ENCODE assay signal across 8 mouse cellular contexts in genomic region chr19:34289948-34290789, GRCm38 (mm10). TPM values are rescaled to one million over a fixed set of nuclear protein-coding genes. Genes with fewer than 3 reads are reported as not detected.
DNase-seq lines count a peak whose midpoint lies in the region; ATAC-seq and TF ChIP-seq lines count a peak whose summit lies in the region.

Gene Fas, plus strand, starts transcription at chr19:34290666.

- peak within 1 kb of the TSS; percentile 29 for H3K4me3 ChIP-seq in cortical plate, adult 2 months (ENCODE audit: insufficient read depth, low read length)
- H3K4me3 ChIP-seq in limb, embryonic 11.5 days (ENCODE audit: low read depth, low read length): peak within 1 kb of the TSS; percentile 30
- H3K4me3 ChIP-seq in midbrain, embryonic 11.5 days (ENCODE audit: low read depth, low read length): peak within 1 kb of the TSS; percentile 29

- TF ChIP-seq CTCF in Patski (IDR thresholded peaks at IDR 0.05): no peak
- no peak for TF ChIP-seq CTCF in cortical plate, adult 2 months (IDR thresholded peaks at IDR 0.05; ENCODE audit: extremely low read depth, insufficient read depth, low read length)

- POLR2A ChIA-PET in Patski (lab: Charles Lee): interaction anchor here (0.8 kb wide), 1 partner anchor 38 kb away, joined by 4 read pairs; no protein-coding TSS in a partner anchor

- in situ Hi-C loops in Patski (cut with MboI; ENCODE audit: low pct_unique_long_range_greater_than_20kb): loop anchor here (5.0 kb wide), 1 partner anchor 38 kb away; no protein-coding TSS in a partner anchor

- H3K27me3 ChIP-seq in Patski: no peaks in the 10 kb centered on the region
- no peaks in the 10 kb centered on the region for H3K27me3 ChIP-seq in limb, embryonic 11.5 days (ENCODE audit: control insufficient read depth, insufficient read depth, low read length)
- no peaks in the 10 kb centered on the region for H3K27me3 ChIP-seq in midbrain, embryonic 11.5 days (ENCODE audit: control insufficient read depth, insufficient read depth, low read length)

- TF ChIP-seq POLR2A in cortical plate, adult 2 months (IDR thresholded peaks at IDR 0.05; ENCODE audit: extremely low read depth, insufficient read depth, low read length): no peak

- peak; percentile 64 for DNase-seq in Patski (ENCODE audit: low read depth, low spot score)
- DNase-seq in gastrocnemius, postnatal 36 days: peak; percentile 67
- peak; percentile 71 for DNase-seq in limb, embryonic 11.5 days (ENCODE audit: low spot score)
- peak; percentile 89 for DNase-seq in midbrain, embryonic 11.5 days (ENCODE audit: low spot score, missing footprints)
- DNase-seq in right cerebral cortex, postnatal 36 days (ENCODE audit: low spot score in 2 of 2): peak; percentile 10 to 12
- DNase-seq in urinary bladder, postnatal 36 days (ENCODE audit: low spot score in 2 of 2): peak; percentile 70 to 82

- intact Hi-C loops in gastrocnemius, postnatal 36 days (cut with DNase I): no loop called here

- H3K36me3 ChIP-seq in limb, embryonic 11.5 days (ENCODE audit: control insufficient read depth, insufficient read depth, low read length): no peaks in the 10 kb centered on the region
- no peaks in the 10 kb centered on the region for H3K36me3 ChIP-seq in midbrain, embryonic 11.5 days (ENCODE audit: control insufficient read depth, insufficient read depth, low read length)

- no peaks in the 10 kb centered on the region for H3K4me1 ChIP-seq in cortical plate, adult 2 months (ENCODE audit: control insufficient read depth, insufficient read depth, low read length)
- H3K4me1 ChIP-seq in limb, embryonic 11.5 days (ENCODE audit: control insufficient read depth, insufficient read depth, low read length): no peaks in the 10 kb centered on the region; the same call in 1 of the 2 replicates
- H3K4me1 ChIP-seq in midbrain, embryonic 11.5 days (ENCODE audit: control insufficient read depth, insufficient read depth, low read length): 0 out of 2 replicates have a peak, but pooled peaks cover 7% of the 10 kb centered on the region

- H3K27ac ChIP-seq in cortical plate, adult 2 months (ENCODE audit: insufficient read depth, low read length): no peak within 1 kb of the TSS
- H3K27ac ChIP-seq in limb, embryonic 11.5 days (replicated peaks; ENCODE audit: low read depth, low read length): no peak within 1 kb of the TSS
- H3K27ac ChIP-seq in midbrain, embryonic 11.5 days (ENCODE audit: low read depth, low read length): no peak within 1 kb of the TSS

- WGBS in limb, embryonic 11.5 days: 6% methylated on average over 19 of the region's 19 CpGs
- 3% methylated on average over 19 of the region's 19 CpGs for WGBS in midbrain, embryonic 11.5 days

- H3K9me3 ChIP-seq in limb, embryonic 11.5 days (ENCODE audit: control insufficient read depth, low read length): no peaks in the 10 kb centered on the region
- no peaks in the 10 kb centered on the region for H3K9me3 ChIP-seq in midbrain, embryonic 11.5 days (ENCODE audit: control insufficient read depth, low read length)

- no peak within 1 kb of the TSS for H3K9ac ChIP-seq in limb, embryonic 11.5 days (ENCODE audit: low read length)
- no peak within 1 kb of the TSS for H3K9ac ChIP-seq in midbrain, embryonic 11.5 days (ENCODE audit: low read length)

- peak within 1 kb of the TSS; percentile 87 for H3K4me2 ChIP-seq in limb, embryonic 11.5 days (ENCODE audit: low read depth, severe bottlenecking)
- H3K4me2 ChIP-seq in midbrain, embryonic 11.5 days: peak within 1 kb of the TSS; percentile 72

- CTCF ChIA-PET in Patski (lab: Charles Lee): interaction anchor here (1.0 to 1.4 kb wide), 5 partner anchors 10 to 191 kb away, joined by 3 read pairs; no protein-coding TSS in a partner anchor

- ATAC-seq in Patski: peak; percentile 92
- ATAC-seq in inflammation-experienced regulatory T-cells, adult 6 months: peak; percentile 72
- ATAC-seq in limb, embryonic 11.5 days (ENCODE audit: insufficient number of reproducible peaks, low FRiP score, low TSS enrichment, low read depth): peak; percentile 86
- ATAC-seq in midbrain, embryonic 11.5 days (ENCODE audit: low FRiP score): peak; percentile 94

RNA-seq across cellular contexts. Expression of gene Fas, which starts in this region (rescaled TPM):
- polyA plus RNA-seq in Patski (2021): 21.0 TPM
- polyA plus RNA-seq in cortical plate, adult 2 months (2012; rRNA removed): 2.0 and 2.8 TPM in 2 replicates
- total RNA-seq in gastrocnemius, postnatal 36 days (2021): 1 to 10 TPM; 4.6 to 5.0 TPM
- 100 to 1,000 TPM; 124 to 144 (median 139) TPM for polyA plus RNA-seq in inflammation-experienced regulatory T-cells, adult 6 months (2017; shearing (Covaris generic))
- 0.44 and 0.72 TPM in 2 replicates for polyA plus RNA-seq in limb, embryonic 11.5 days (2014; fragmentation: Nextera tagmentation; extraction: Ambion mirVana)
- 0.36 and 0.81 TPM in 2 replicates for polyA plus RNA-seq in midbrain, embryonic 11.5 days (2014; fragmentation: Nextera tagmentation; extraction: Ambion mirVana)

Comparison
In these comparisons a context has a peak if more than half of its experiments do, and no peak if none do; other contexts are left out.
1. Peak in DNase-seq, ATAC-seq, H3K4me3 ChIP-seq and H3K4me2 ChIP-seq in limb, embryonic 11.5 days; RNA of the gene not detected or under 1 TPM.
2. Peak in DNase-seq, ATAC-seq, H3K4me3 ChIP-seq and H3K4me2 ChIP-seq in midbrain, embryonic 11.5 days; RNA of the gene not detected or under 1 TPM.
3. DNase-seq: peak in every context shown above with its lines; median percentile 89 in midbrain, embryonic 11.5 days; 76 in urinary bladder, postnatal 36 days; 71 in limb, embryonic 11.5 days; 67 in gastrocnemius, postnatal 36 days; 64 in Patski; 11 in right cerebral cortex, postnatal 36 days.